Mouse (Mus musculus) left cerebral cortex, postnatal 10 days (tissue): ENCODE measurements around the gene Selenbp1. TPM values are rescaled to one million over a fixed set of nuclear protein-coding genes. Genes with fewer than 3 reads are reported as not detected.

ENCODE experiments used
- DNase-seq, 2 experiments: peaks; one replicate each; pipeline ENCODE4 v3.0.0; 2021 to 2022; ENCODE audit warnings: low spot score in 2 of 2, mixed read lengths in 1 of 2; ENCODE audit errors: extremely low spot score in 1 of 2
- intact Hi-C: fragments of 180-260 bp; cut with DNase I; formaldehyde crosslinking; loops from one replicate; pipeline ENCODE4 v1.15.1; 2025
- total RNA-seq, 2 experiments: library from RNA; stranded (reverse); gene quantifications; 2 replicates each; pipeline ENCODE4 v1.2.3; 2021

Selenbp1 gene
- total RNA-seq, 2 experiments from 2014 or later: 3.2 to 3.8 TPM

GRCm38 (mm10) chr3:94959871-94960270, 27.0 kb downstream of the Selenbp1 start:
- intact Hi-C loops: no loop called here
- no peak for DNase-seq

DNA sequence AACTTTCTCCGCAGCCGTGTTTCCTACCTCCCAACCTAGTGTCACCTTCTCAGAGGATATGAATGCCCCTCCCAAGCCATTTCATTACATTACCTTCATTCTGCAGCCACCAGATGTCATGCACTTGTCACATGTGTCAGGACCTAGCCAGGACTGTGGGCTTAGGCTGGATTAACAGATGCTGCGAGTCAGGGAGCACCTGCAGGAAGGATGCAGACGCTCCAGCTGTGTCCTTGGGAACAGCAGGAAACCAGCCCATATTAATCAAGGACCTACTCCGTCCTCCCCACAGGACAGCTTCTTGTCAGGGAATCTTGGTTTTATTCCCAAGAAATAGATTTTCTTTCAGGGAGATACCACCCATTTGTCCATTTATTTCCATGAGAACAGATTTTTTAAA, 27.5 kb downstream of the Selenbp1 start:
- intact Hi-C loops: no loop called here
- DNase-seq: no peak

DNA sequence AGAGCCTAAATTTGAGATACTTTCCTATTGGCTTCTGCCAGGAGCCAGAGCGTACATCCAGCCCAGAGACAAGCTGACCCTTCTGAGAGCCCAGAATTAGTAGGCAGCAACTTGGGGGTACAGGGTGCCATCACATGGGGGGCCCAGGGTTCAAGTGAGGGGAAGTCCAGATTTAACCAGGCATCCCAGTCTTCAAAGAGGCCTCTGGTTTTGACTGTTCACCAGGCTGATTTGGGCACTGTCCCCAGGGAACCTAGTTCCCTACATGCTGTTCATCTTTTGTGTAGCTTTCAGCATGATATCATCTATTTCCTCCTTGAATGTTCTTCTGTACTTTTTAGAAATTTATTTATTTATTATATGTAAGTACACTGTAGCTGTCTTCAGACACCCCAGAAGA, 32.1 kb downstream of the Selenbp1 start:
- DNase-seq: no peak
- intact Hi-C loops: no loop called here

GRCm38 (mm10) chr3:94965878-94966277, 33.0 kb downstream of the Selenbp1 start:
- intact Hi-C loops: no loop called here
- DNase-seq: no peak

DNA sequence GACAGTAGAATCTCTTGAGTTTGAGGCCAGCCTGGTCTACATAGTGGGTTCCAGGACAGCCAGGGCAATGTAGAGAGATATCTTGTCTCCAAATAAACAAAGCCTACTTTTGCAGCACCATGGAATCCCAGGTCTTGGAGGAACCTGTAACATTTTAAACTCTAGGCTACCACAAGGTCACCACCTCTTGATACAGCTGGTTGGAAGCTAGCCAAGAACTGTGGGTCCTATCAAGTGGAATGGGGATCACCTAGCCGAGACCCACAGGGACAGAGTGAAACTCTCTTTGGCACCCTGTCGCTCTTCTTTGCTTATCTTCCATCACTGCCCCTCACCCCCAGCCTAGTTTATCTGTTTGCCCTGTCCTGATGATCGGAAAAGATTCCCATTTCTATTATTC, 39.7 kb downstream of the Selenbp1 start:
- DNase-seq: no peak
- intact Hi-C loops: no loop called here

DNA sequence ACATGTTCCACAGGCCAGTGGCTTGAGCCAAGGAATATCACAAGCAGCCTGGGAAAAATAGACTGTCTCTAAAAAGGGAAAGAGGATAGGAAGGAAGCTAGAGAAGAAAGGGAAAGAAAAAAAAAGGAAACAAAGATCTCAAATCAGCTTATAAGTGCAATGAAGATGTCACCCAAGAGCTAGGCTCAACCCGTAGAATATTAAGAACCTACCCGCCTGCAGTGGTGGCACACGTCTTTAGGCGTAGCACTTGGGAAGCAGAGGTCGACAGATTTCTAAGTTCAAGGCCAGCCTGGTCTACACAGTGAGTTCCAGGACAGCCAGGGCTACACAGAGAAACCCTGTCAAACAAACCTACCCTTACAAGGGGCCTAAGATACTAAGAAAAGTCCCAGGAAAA, 40.8 kb downstream of the Selenbp1 start:
- intact Hi-C loops: no loop called here
- DNase-seq: no peak

GRCm38 (mm10) chr3:94974026-94974527, 41.2 kb downstream of the Selenbp1 start:
- DNase-seq: no peak
- intact Hi-C loops: no loop called here

DNA sequence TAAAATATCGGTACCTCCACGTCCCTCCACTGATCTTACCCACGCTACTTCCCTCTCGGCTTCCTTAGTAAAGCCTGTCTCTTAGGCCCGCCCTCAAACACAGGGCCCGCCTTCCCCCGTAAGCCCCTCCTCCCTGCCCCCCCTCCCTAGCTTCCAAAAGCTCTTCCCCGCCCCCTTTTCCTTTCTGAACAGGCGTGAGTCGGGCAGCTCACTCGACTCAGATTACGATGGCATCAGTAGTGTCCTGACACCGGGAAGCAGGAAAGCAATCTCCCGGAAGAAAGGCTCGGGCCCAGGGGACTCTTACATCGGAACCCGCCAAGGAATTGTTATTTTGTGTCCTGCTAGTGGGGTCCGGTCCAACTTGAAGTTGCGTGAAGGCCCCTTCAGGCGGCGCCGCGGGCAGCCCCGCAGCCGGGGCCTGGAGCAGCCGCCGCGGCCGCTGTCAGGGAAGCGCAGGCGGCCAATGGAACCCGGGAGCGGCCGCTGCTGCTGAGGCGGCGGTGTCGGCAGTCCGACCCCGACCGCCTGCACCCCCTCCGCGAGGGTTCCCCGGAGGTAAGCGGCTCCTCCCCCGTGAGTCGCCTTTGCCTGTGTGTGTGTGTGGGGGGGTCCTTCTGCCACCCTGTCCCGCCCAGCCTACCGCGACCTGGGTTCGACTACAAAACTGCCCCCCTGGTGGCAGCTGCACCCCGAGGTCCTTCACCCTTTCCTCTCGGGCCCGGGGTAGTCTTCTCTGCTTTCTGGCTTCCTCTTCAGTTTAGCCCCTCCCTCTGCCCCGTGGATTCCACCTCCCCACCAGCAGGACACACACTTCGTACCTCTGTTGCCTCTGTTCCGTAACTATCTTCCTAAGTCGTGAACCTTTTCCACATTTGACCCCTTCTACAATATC, 41.9 kb downstream of the Selenbp1 start, which contains the start of gene Pi4kb:
TSS of gene Pi4kb (plus strand) at position 204 of the 895 bp plus-strand sequence.
- peak; percentile 76 to 87 for DNase-seq
- intact Hi-C loops: no loop called here

- intact Hi-C loops: no loop called here
- no peak for DNase-seq
Observed at GRCm38 (mm10) chr3:94984312-94984711, 51.5 kb downstream of the Selenbp1 start.

GRCm38 (mm10) chr3:94985513-94985912, 52.7 kb downstream of the Selenbp1 start:
- no peak for DNase-seq

GRCm38 (mm10) chr3:94987578-94987977, 54.7 kb downstream of the Selenbp1 start:
- DNase-seq: no peak
- intact Hi-C loops: no loop called here

More at GRCm38 (mm10) chr3:94985513-94985912, 52.7 kb downstream of the Selenbp1 start:
- intact Hi-C loops: no loop called here

DNA sequence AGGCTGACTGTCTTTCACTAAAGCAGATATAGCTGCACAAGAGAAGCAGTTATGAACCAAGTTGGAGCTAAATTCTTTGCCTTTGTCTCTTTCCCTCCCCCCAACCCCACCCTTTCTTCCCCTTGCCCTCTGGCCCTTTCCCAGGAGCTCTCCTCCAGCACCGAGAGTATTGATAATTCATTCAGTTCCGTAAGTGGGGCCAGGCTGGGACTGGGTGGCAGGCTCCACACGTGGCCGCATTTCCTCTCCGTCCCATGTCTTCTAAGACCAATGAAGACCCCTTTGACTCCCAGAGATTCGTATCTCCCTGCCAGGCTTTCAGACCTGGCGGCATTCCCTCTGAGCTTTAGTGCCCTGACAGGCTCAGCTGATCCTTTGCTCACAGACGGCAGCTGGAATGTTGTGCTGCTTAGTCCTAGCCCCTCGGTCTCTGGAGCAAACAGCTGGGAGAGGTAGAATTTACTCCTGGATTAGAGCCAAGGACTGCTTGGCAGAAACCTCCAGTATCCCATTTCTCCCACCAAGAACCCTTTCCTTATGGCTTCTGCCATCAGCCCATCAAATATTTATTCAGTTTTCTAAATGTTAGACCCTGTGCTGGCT, 56.4 kb downstream of the Selenbp1 start:
- peak in 1 of 2 experiments; percentile 37 for DNase-seq
- intact Hi-C loops: no loop called here

Other genes starting within 250 kb of the Selenbp1 start
- gene Selenbp2, start 239.5 kb upstream of the Selenbp1 start, total RNA-seq: 1 to 10 TPM in 1 of 2 experiments, not detected in 1; 1.2 TPM
- gene Cgn, start 146.6 kb upstream of the Selenbp1 start, total RNA-seq: 1 to 10 TPM; 8.9 to 9.0 TPM
- gene Pogz, start 95.5 kb upstream of the Selenbp1 start, total RNA-seq: 10 to 100 TPM; 60.4 to 64.9 TPM
- gene Psmb4, start 46.1 kb upstream of the Selenbp1 start, total RNA-seq: 100 to 1,000 TPM; 274 to 309 TPM
- 10 to 100 TPM; 26.8 to 27.5 TPM for gene Rfx5, start 21.0 kb downstream of the Selenbp1 start, total RNA-seq
- 10 to 100 TPM; 47.9 to 49.7 TPM for gene Pi4kb, start 41.7 kb downstream of the Selenbp1 start, total RNA-seq
- 10 to 100 TPM; 20.8 to 21.8 TPM for gene Zfp687, start 82.4 kb downstream of the Selenbp1 start, total RNA-seq
- 100 to 1,000 TPM; 155 to 167 TPM for gene Psmd4, start 109.6 kb downstream of the Selenbp1 start, total RNA-seq
- 10 to 100 TPM; 27.8 to 29.2 TPM for gene Pip5k1a, start 173.9 kb downstream of the Selenbp1 start, total RNA-seq
- gene Vps72, start 178.0 kb downstream of the Selenbp1 start, total RNA-seq: 10 to 100 TPM; 41.6 to 43.7 TPM
- gene Tmod4, start 191.4 kb downstream of the Selenbp1 start, total RNA-seq: under 1 TPM; 0.81 to 0.83 TPM
- gene Scnm1, start 201.0 kb downstream of the Selenbp1 start, total RNA-seq: 10 to 100 TPM; 30.5 to 36.6 TPM
- gene Lysmd1, start 201.0 kb downstream of the Selenbp1 start, total RNA-seq: 10 to 100 TPM; 23.2 to 23.5 TPM
- gene Tnfaip8l2, start 209.3 kb downstream of the Selenbp1 start, total RNA-seq: 1 to 10 TPM; 2.7 to 2.8 TPM
- gene Sema6c, start 227.4 kb downstream of the Selenbp1 start, total RNA-seq: 10 to 100 TPM; 60.5 to 73.6 TPM